Mouse (Mus musculus): ENCODE measurements around the gene Cldn14. TPM values are rescaled to one million over a fixed set of nuclear protein-coding genes. Genes with fewer than 3 reads are reported as not detected.
A peak's percentile ranks its signal among the peaks of the same experiment; 100 is the strongest.

The Cldn14 gene
- total RNA-seq, 2 experiments from 2014 or later: 1.9 TPM; not detected in 1

DNA sequence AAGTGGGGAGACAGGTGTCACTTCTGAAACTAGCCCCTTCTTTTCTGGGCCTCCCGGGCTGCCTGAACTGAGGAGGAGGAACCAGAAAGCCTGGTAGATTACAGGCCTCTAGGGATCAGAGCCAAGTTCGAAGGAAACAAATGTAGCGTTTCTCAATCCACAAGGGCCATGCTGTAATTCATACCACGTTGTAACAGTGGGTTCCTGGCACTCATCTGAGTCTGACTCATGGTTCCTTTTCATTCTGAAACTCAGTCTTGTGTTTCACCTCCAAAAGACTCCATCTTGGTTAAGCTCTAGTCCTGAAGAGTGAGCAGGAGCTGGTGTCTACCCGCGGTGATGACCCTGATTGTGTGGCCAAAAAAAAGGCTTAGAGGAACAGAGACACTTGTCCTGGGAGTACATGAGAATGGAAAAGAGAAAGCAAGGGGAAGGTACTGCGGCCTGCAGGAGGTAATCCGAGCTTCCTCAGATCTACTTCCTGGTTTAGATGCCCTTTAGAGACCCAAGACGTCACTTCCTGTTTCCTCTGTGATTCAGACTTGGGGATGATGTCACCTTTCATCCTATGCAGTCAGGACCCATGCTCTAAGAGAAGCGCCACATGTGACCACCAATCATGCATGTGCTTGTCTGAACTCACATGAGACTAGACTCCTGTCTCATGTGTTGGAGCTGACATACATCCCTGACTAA lies 94.6 kb downstream of the Cldn14 start:
- DNase-seq (ENCODE audit: low spot score in 2 of 2): no peak

- no peak for DNase-seq (ENCODE audit: low spot score in 2 of 2)
Observed at GRCm38 (mm10) chr16:93912808-93913207, 95.8 kb downstream of the Cldn14 start.

DNA sequence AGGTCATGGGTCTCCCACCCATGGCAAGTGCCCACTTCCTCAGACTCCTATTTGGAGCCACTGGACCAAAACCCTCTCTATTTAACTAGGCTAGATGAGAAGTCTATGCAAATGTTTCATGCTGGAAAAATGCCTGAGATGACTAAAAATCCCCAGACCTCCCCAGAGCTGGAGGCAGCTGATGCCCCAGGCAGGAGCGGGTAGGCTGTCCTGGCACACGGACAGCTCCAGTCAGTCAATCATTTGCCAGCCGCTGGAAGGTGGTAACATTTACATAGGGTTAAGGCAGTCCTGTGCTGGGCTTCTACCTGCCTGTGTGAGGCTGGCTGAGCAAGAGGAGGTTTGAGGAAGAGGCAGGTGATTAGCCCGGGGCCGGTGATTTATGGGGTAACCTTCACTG lies 96.5 kb downstream of the Cldn14 start:
- DNase-seq (ENCODE audit: low spot score in 2 of 2): no peak

GRCm38 (mm10) chr16:93910735-93911665 lies 97.6 kb downstream of the Cldn14 start:
- no peak for DNase-seq (ENCODE audit: low spot score in 2 of 2)

- DNase-seq (ENCODE audit: low spot score in 2 of 2): peak in 1 of 2 experiments; percentile 26
Observed at GRCm38 (mm10) chr16:93909936-93910335, 98.7 kb downstream of the Cldn14 start.

DNA sequence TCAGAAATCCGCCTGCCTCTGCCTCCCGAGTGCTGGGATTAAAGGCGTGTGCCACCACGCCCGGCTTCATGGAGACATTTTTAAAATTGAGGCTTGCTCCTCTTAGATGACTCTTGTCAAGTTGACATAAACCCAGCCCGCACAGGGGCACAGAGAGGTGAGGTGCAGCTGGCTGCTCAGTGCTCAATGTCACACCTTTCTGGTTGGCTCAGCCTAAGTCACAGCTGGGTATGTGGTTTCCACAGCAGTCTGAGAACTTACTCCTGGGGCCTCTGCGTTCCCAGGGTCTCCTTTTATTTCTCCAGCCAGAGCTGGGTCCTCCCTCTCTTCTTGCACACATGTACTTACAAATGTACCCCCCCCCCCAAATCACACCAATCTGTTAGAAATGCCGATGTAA lies 100.4 kb downstream of the Cldn14 start:
- no peak for DNase-seq (ENCODE audit: low spot score in 2 of 2)

DNA sequence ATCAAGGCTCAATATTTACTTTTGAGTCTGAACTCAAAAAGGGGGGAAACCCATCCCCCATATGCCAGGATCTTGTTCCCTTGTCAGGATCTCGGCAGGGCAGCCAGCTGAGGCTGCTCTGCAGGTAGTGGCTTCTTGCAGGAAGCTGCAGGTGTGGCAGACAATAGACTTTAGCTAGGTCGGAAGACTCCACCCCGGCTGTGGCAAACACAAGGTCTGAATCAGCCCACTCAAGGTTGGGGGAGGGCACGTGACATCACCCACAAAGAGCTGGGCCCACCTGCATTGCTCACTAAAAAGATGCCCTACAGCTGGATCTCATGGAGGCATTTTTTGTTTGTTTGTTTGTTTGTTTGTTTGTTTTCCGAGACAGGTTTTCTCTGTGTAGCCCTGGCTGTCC lies 100.9 kb downstream of the Cldn14 start:
- DNase-seq (ENCODE audit: low spot score in 2 of 2): no peak

DNA sequence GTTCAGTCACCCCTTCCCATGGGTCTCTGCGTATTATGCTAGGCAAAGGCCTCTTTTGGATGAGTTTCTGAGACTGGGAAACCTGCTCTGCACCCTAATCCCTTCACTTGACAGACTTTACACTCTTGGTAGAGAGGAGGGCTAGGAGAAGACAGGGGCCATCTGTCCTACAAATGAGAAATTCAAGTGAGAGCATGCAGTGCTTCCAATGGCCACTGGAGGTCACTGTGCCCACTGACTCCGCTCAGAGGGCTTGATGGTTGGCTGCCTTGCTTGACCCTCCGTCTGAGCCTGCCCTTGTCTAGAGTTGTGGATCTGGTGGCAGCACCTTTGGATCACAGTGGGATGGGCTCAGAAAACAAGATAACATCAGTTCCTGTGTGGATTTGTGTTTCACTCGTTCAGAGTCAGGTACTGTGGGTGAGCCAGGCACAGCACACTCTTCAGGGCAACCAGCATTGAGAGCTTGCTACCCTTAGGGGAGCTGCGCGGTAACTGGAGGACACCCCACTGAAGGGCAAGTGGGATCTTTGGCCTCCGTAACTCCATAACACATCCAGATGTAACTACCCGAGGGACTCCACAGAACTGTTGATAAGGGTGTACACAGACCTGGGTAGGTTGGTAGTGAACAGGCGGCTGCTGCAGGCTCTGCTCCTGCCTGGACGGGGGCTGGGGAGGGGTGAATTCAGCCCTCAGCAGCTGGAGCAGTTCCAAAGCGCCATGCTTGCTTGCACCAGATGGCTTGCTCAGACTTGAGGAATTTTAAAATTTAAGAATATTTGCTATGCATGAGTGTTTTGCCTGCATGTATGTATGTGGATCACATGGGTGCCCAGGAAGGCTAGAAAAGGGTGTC lies 102.3 kb downstream of the Cldn14 start:
- DNase-seq (ENCODE audit: low spot score in 2 of 2): peak in 1 of 2 experiments; percentile 31

GRCm38 (mm10) chr16:93903027-93903426 lies 105.6 kb downstream of the Cldn14 start:
- DNase-seq (ENCODE audit: low spot score in 2 of 2): no peak

- no peak for DNase-seq (ENCODE audit: low spot score in 2 of 2)
Observed at GRCm38 (mm10) chr16:93893285-93893684, 115.4 kb downstream of the Cldn14 start.

DNA sequence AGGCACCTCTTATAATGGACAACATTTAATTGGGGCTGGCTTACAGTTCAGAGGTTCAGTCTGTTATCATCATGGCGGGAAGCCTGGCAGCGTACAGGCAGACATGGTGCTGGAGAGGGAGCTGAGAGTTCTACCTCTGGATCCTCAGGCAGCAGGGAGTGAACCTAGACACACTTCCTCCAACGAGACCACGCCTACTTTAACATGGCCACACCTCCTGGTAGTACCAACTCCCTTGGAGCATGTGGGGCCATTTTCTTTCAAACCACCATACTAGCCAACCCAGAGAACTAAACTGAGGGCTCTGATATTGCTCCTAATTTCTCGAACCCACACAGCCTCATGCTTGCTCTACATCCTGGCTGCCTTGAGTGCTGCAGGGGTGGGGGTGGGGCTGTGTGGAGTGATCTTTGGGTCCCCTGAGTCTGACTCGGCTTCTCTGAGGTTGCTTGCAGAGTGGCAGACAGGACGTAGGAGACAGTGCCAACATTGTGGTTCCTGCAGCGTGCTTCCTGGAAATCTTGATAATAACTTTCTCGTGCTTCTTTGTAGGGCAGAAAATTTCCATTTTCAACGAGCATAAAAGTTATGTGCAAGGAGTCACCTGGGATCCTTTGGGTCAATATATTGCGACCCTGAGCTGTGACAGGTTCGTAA lies 117.6 kb downstream of the Cldn14 start:
- DNase-seq (ENCODE audit: low spot score in 2 of 2): no peak

DNA sequence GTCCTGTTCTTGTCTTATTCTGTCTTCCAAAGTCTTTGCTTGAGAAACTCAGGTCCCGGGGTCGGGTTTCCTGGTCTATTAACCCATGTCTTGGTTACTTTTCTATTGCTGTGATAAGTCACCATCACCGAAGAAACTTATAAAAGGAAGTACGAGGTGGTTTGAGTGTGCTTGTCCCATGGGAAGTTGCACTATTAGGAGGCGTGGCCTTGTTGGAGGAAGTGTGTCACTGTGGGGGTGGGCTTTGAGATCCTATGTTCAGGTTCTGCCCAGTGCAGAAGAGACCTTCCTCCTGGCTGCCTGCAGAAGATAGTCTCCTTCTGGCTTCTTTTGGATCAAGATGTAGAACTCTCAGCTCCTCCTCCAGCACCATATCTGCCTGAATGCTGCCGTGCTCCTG lies 120.2 kb downstream of the Cldn14 start:
- DNase-seq (ENCODE audit: low spot score in 2 of 2): no peak

- DNase-seq (ENCODE audit: low spot score in 2 of 2): no peak
Observed at GRCm38 (mm10) chr16:93884722-93885113, 123.9 kb downstream of the Cldn14 start.

DNA sequence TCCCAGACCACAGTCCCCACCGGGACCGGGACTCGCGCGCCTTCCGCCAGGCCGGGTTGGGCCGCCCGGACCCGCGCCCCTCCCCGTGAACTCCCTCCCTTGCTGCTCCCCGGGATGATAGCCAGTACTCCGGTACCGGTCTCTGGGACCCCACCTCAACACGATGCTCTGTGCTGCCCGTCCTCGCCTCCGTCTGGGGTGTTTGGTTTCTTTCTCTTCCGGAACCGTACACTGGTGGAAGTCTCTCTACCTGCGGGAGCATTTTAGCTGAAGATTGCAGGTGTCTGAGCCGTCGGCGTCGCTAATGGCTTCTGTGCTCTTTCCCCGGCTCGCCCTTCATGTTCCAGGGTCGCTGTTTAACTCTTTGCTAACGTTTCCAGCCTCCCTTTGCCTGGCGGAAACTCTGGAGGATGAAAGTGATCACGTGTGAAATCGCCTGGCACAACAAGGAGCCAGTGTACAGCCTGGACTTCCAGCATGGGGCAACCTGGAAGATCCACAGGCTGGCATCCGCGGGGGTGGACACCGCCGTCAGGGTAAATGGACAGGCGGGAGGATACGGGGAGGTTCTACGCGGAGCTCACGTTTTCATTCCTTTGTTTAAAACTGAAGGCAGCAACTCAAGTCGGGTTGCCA lies 124.4 kb downstream of the Cldn14 start:
- no peak for DNase-seq (ENCODE audit: low spot score in 2 of 2)

- peak; percentile 96 to 97 for DNase-seq (ENCODE audit: low spot score in 2 of 2)
Observed at GRCm38 (mm10) chr16:93883423-93884085, 125.1 kb downstream of the Cldn14 start, which contains the start of gene Chaf1b. Chaf1b (plus strand) TSS chr16:93883901.

- DNase-seq (ENCODE audit: low spot score in 2 of 2): no peak
Observed at GRCm38 (mm10) chr16:93877612-93878380, 130.8 kb downstream of the Cldn14 start.

DNA sequence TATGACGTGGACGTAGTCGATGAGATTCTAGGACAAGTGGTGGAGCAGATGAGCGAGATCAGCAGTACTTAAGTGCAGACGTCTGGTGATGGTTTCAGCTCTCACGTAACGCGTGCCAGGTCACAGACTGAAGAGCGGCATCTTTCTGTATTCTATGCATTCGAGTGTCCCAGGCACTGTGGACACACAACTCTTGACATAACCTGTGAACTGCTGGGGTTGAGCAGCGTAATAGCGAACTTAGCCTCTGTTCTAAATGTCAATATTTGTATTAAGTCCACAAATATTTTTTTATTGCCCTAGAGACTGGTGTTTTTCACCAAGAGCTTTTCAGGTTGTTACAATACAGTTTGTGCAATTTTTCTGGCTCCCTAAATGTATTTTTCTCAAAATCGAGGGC lies 133.8 kb downstream of the Cldn14 start:
- DNase-seq (ENCODE audit: low spot score in 2 of 2): no peak

Measured in adrenal gland, postnatal 4 days (tissue).